Mouse (Mus musculus): ENCODE results near the gene Mast4. TPM values are rescaled to one million over a fixed set of nuclear protein-coding genes. Genes with fewer than 3 reads are reported as not detected.

The Mast4 gene
- polyA plus RNA-seq, 1 experiment from 2014 or later: 45.4 TPM

DNA sequence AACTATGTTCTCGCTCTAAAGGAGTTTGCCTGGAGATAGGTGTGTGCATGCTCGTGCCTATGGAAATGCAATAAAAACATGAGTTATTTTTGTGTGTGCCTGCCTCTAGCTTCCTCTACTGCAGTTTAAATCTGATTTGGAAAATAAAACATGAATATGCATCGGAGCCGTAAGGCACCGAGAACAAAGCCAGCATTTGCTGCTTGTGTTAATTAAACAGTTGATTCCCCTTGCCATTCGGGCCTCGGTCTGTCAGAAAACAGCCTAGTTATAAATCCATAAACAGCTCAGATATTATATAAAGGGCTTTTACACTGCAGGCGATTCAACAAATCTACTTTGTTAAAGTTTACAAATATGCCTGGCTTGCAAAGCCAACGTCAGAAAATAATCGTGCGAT lies 565.8 kb downstream of the Mast4 start:
- no peak for ATAC-seq (replicated peaks; ENCODE audit: insufficient number of reproducible peaks, low FRiP score, low TSS enrichment)
- no peak overlapping the region for H3K4me3 ChIP-seq (ENCODE audit: low read depth, low read length)
- no peaks in the 10 kb centered on the region for H3K4me1 ChIP-seq (ENCODE audit: control insufficient read depth, insufficient read depth, low read length)
- no peak overlapping the region for H3K27ac ChIP-seq (ENCODE audit: low read depth, low read length)
- no peak overlapping the region for H3K9ac ChIP-seq (ENCODE audit: low read depth, low read length)
- H3K4me2 ChIP-seq: no peak overlapping the region
- no peaks in the 10 kb centered on the region for H3K27me3 ChIP-seq (ENCODE audit: control insufficient read depth, insufficient read depth, low read length)
- H3K36me3 ChIP-seq (ENCODE audit: control insufficient read depth, insufficient read depth, low read length): peaks cover 8% of the 10 kb centered on the region; the same call in 1 of the 2 replicates
- H3K9me3 ChIP-seq (replicated peaks; ENCODE audit: control insufficient read depth, low read length): no peaks in the 10 kb centered on the region
- 90% methylated on average over 11 of the region's 11 CpGs for WGBS (ENCODE audit: insufficient replicate concordance)

DNA sequence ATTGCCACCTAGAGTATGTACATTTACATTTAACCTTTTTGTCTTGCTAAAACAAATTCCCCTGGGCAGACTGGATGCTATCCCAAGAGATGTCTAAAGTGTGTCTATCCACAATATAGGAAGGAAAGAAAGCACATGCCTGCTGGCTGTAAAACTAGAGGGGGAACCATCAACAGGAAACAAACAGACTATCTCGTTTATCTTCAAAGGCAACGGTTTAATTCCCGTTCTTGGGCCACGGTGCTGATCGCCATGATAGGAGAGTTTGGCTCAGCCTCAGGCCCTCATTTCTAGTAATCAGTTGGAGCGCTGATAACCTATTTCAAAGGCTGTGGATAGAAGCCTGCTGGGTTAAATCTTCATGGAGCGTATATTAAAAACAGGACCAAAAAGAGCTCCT lies 567.2 kb downstream of the Mast4 start:
- peaks cover 8% of the 10 kb centered on the region; the same call in 1 of the 2 replicates for H3K36me3 ChIP-seq (ENCODE audit: control insufficient read depth, insufficient read depth, low read length)
- no peak for ATAC-seq (replicated peaks; ENCODE audit: insufficient number of reproducible peaks, low FRiP score, low TSS enrichment)
- H3K9me3 ChIP-seq (replicated peaks; ENCODE audit: control insufficient read depth, low read length): no peaks in the 10 kb centered on the region

DNA sequence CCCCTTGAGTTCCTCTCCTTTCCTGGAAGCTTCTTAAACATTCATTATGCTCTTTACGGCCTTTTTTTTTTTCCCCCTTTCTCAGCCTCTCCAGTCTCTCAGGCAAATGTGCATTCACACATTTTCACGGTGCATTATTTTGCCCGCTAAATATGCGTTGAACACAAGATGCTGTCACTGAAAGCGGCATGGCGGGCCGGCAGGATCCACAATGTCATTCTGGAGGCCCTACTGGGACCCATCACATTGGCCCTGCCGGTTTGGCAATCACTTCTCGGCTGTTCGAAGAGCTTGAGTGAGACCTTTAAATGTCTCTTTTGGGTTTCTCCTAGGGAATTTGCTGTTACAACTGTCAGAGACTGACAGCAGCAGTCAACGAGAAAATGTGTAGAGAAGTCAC lies 569.1 kb downstream of the Mast4 start:
- no peak overlapping the region for H3K4me3 ChIP-seq (ENCODE audit: low read depth, low read length)
- H3K27me3 ChIP-seq (ENCODE audit: control insufficient read depth, insufficient read depth, low read length): no peaks in the 10 kb centered on the region
- no peak for ATAC-seq (replicated peaks; ENCODE audit: insufficient number of reproducible peaks, low FRiP score, low TSS enrichment)
- WGBS (ENCODE audit: insufficient replicate concordance): 94% methylated on average over 11 of the region's 11 CpGs
- H3K9me3 ChIP-seq (replicated peaks; ENCODE audit: control insufficient read depth, low read length): no peaks in the 10 kb centered on the region
- H3K9ac ChIP-seq (ENCODE audit: low read depth, low read length): no peak overlapping the region
- H3K4me1 ChIP-seq (ENCODE audit: control insufficient read depth, insufficient read depth, low read length): no peaks in the 10 kb centered on the region
- no peak overlapping the region for H3K27ac ChIP-seq (ENCODE audit: low read depth, low read length)
- H3K36me3 ChIP-seq (ENCODE audit: control insufficient read depth, insufficient read depth, low read length): peaks cover 8% of the 10 kb centered on the region; the same call in 1 of the 2 replicates
- H3K4me2 ChIP-seq: no peak overlapping the region

More for the DNA sequence above, 567.2 kb downstream of the Mast4 start:
- WGBS (ENCODE audit: insufficient replicate concordance): 81% methylated on average over 7 of the region's 7 CpGs
- Histone ChIP-seq H3K27me3 (ENCODE audit: control insufficient read depth, insufficient read depth, low read length) (no peaks in the 10 kb centered on the region), H3K4me2 (no peak overlapping the region), H3K9ac (ENCODE audit: low read depth, low read length) (no peak overlapping the region), H3K27ac (ENCODE audit: low read depth, low read length) (no peak overlapping the region), H3K4me3 (ENCODE audit: low read depth, low read length) (no peak overlapping the region), H3K4me1 (ENCODE audit: control insufficient read depth, insufficient read depth, low read length) (no peaks in the 10 kb centered on the region)

DNA sequence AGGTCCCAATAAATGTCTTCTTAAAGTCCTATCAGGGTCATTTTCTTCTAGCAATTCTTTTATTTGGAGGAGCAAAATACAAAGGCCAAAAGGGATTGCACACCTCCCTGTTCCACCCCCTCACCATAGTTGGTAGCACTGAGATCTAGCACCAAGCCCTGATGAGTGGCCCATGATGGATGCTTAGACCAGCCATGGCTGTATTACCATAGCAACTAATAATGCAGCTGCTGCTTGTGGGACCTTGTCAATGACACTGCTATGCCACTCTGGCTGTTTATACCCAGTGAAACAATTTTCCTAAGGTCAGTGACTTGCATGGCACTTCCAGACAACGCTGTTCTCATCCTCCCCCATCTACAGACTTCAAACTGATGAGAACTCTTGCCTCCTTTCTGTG lies 570.1 kb downstream of the Mast4 start:
- Histone ChIP-seq H3K9me3 (replicated peaks; ENCODE audit: control insufficient read depth, low read length) (no peaks in the 10 kb centered on the region), H3K27me3 (ENCODE audit: control insufficient read depth, insufficient read depth, low read length) (no peaks in the 10 kb centered on the region), H3K4me2 (no peak overlapping the region), H3K4me3 (ENCODE audit: low read depth, low read length) (no peak overlapping the region), H3K36me3 (ENCODE audit: control insufficient read depth, insufficient read depth, low read length) (peaks cover 8% of the 10 kb centered on the region; the same call in 1 of the 2 replicates), H3K9ac (ENCODE audit: low read depth, low read length) (no peak overlapping the region), H3K27ac (ENCODE audit: low read depth, low read length) (no peak overlapping the region), H3K4me1 (ENCODE audit: control insufficient read depth, insufficient read depth, low read length) (no peaks in the 10 kb centered on the region)
- no peak for ATAC-seq (replicated peaks; ENCODE audit: insufficient number of reproducible peaks, low FRiP score, low TSS enrichment)
- 68% methylated on average over 1 of the region's 1 CpGs for WGBS (ENCODE audit: insufficient replicate concordance)

DNA sequence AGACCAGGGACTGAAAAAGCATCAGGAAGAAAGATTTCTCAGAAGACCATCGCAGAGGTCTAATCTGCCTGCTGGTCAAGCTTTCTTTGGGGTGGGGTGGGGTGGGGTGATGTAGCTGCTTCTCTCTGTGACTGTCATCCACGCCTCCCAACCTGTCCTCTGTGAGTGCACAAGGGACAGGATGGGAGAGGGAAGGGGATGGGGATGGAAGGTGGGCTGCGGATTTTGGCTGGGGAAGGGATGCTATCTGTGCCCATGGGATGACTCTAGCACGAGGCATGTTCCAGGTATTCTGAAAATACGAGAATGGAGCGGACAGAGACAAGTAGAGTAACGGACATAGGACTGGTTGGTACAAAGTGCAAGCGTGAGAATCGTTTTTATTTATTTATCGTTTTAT lies 572.1 kb downstream of the Mast4 start:
- Histone ChIP-seq H3K9me3 (replicated peaks; ENCODE audit: control insufficient read depth, low read length) (no peaks in the 10 kb centered on the region), H3K4me3 (ENCODE audit: low read depth, low read length) (no peak overlapping the region), H3K4me1 (ENCODE audit: control insufficient read depth, insufficient read depth, low read length) (0 out of 2 replicates have a peak, but pooled peaks cover 3% of the 10 kb centered on the region), H3K27ac (ENCODE audit: low read depth, low read length) (no peak overlapping the region), H3K4me2 (no peak overlapping the region), H3K36me3 (ENCODE audit: control insufficient read depth, insufficient read depth, low read length) (peaks cover 15% of the 10 kb centered on the region), H3K27me3 (ENCODE audit: control insufficient read depth, insufficient read depth, low read length) (no peaks in the 10 kb centered on the region), H3K9ac (ENCODE audit: low read depth, low read length) (no peak overlapping the region)
- 88% methylated on average over 10 of the region's 10 CpGs for WGBS (ENCODE audit: insufficient replicate concordance)
- ATAC-seq (replicated peaks; ENCODE audit: insufficient number of reproducible peaks, low FRiP score, low TSS enrichment): no peak

DNA sequence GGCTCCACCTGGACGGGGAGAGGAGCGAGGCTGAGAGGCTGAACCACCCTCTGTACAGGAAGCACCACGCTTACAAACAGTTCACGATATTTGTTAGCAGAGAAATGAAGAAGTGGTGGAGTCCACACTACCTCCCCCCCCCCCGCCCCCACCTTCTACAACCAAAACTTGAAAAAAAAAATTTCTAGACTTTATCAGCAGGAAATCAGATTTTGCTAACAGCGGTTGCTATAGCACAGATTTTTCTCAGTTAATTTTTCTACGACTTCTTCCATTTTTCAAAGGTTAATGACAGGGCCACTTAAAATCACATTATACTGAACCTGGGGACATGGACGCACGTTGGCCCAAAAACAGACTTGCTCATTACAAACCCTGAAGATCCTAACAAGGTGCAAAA lies 572.9 kb downstream of the Mast4 start:
- Histone ChIP-seq H3K9me3 (replicated peaks; ENCODE audit: control insufficient read depth, low read length) (no peaks in the 10 kb centered on the region), H3K27me3 (ENCODE audit: control insufficient read depth, insufficient read depth, low read length) (no peaks in the 10 kb centered on the region), H3K4me1 (ENCODE audit: control insufficient read depth, insufficient read depth, low read length) (0 out of 2 replicates have a peak, but pooled peaks cover 3% of the 10 kb centered on the region), H3K27ac (ENCODE audit: low read depth, low read length) (no peak overlapping the region), H3K36me3 (ENCODE audit: control insufficient read depth, insufficient read depth, low read length) (peaks cover 14% of the 10 kb centered on the region), H3K4me2 (no peak overlapping the region), H3K9ac (ENCODE audit: low read depth, low read length) (no peak overlapping the region), H3K4me3 (ENCODE audit: low read depth, low read length) (no peak overlapping the region)
- ATAC-seq (replicated peaks; ENCODE audit: insufficient number of reproducible peaks, low FRiP score, low TSS enrichment): no peak
- 88% methylated on average over 9 of the region's 9 CpGs for WGBS (ENCODE audit: insufficient replicate concordance)

DNA sequence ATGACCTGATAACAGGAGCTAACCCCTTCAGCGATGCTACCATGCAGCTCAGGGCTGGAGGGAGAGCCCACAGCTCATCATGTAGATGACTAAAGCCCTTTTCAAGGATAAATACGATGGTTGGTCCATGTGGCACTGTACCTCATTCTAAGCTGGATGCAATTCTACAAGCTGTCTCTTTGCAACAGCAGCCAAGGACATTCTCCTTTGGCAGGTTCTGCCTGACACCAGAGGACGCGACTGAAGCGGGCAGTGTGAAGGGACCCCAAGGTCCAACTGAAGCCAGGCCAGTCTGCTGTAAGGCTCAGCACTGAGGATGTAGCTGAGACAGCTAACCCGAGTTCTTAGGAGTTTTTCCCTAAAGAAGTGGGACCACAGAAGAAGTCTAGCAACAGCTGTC lies 576.3 kb downstream of the Mast4 start:
- Histone ChIP-seq H3K4me3 (ENCODE audit: low read depth, low read length) (no peak overlapping the region), H3K4me1 (ENCODE audit: control insufficient read depth, insufficient read depth, low read length) (peaks cover 6% of the 10 kb centered on the region; the same call in 1 of the 2 replicates), H3K36me3 (ENCODE audit: control insufficient read depth, insufficient read depth, low read length) (peaks cover 9% of the 10 kb centered on the region), H3K9me3 (replicated peaks; ENCODE audit: control insufficient read depth, low read length) (no peaks in the 10 kb centered on the region), H3K27ac (ENCODE audit: low read depth, low read length) (no peak overlapping the region), H3K9ac (ENCODE audit: low read depth, low read length) (no peak overlapping the region), H3K4me2 (no peak overlapping the region), H3K27me3 (ENCODE audit: control insufficient read depth, insufficient read depth, low read length) (no peaks in the 10 kb centered on the region)
- 88% methylated on average over 6 of the region's 6 CpGs for WGBS (ENCODE audit: insufficient replicate concordance)
- ATAC-seq (replicated peaks; ENCODE audit: insufficient number of reproducible peaks, low FRiP score, low TSS enrichment): no peak

DNA sequence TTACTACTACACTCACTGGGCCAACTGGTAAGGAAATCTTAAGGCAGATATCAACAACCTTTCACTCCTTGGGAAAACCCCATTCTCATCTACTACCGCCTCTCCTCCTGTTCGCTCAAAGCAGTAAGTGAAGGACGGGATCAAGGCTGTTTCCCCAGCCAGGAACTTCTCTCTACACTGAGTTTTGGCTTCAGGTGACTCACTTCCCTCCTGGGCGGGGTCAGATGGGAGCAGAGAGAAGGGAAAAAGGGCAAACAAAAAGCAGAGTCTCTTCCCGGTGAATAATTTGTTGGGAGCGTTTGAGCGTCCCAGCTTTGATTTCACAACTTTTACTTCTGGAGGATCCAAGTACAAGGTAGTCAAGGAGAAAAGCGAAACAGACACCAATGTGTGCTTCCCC lies 578.2 kb downstream of the Mast4 start:
- peaks cover 6% of the 10 kb centered on the region; the same call in 1 of the 2 replicates for H3K4me1 ChIP-seq (ENCODE audit: control insufficient read depth, insufficient read depth, low read length)

DNA sequence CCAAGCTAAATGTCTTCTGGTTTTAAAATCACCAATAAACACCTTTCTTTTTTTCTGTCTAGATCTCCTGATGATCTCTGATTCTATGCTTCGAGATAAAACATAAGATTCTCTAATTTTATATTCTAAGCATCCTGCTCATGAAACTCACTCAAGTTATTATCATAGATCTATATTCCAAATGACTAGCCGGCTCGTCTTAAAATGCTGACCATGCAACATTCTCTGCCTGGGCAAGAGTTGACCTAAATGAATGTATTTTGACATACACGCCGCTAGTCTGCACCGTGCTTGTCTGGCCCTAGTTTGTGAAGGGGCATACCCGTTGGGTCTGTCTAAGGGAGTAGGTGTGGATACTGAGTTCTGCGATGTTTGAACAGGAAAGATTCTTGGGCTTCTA lies 579.2 kb downstream of the Mast4 start:
- WGBS (ENCODE audit: insufficient replicate concordance): 90% methylated on average over 8 of the region's 8 CpGs
- H3K4me2 ChIP-seq: no peak overlapping the region
- H3K9me3 ChIP-seq (replicated peaks; ENCODE audit: control insufficient read depth, low read length): no peaks in the 10 kb centered on the region
- H3K36me3 ChIP-seq (ENCODE audit: control insufficient read depth, insufficient read depth, low read length): peaks cover 17% of the 10 kb centered on the region
- H3K27me3 ChIP-seq (ENCODE audit: control insufficient read depth, insufficient read depth, low read length): no peaks in the 10 kb centered on the region
- H3K9ac ChIP-seq (ENCODE audit: low read depth, low read length): no peak overlapping the region
- no peak for ATAC-seq (replicated peaks; ENCODE audit: insufficient number of reproducible peaks, low FRiP score, low TSS enrichment)
- no peak overlapping the region for H3K4me3 ChIP-seq (ENCODE audit: low read depth, low read length)
- no peak overlapping the region for H3K27ac ChIP-seq (ENCODE audit: low read depth, low read length)
- peaks cover 6% of the 10 kb centered on the region; the same call in 1 of the 2 replicates for H3K4me1 ChIP-seq (ENCODE audit: control insufficient read depth, insufficient read depth, low read length)

More for the DNA sequence above, 578.2 kb downstream of the Mast4 start:
- Histone ChIP-seq H3K9ac (ENCODE audit: low read depth, low read length) (no peak overlapping the region), H3K27me3 (ENCODE audit: control insufficient read depth, insufficient read depth, low read length) (no peaks in the 10 kb centered on the region), H3K9me3 (replicated peaks; ENCODE audit: control insufficient read depth, low read length) (no peaks in the 10 kb centered on the region), H3K27ac (ENCODE audit: low read depth, low read length) (no peak overlapping the region), H3K4me3 (ENCODE audit: low read depth, low read length) (no peak overlapping the region), H3K4me2 (no peak overlapping the region), H3K36me3 (ENCODE audit: control insufficient read depth, insufficient read depth, low read length) (peaks cover 12% of the 10 kb centered on the region)
- 91% methylated on average over 8 of the region's 8 CpGs for WGBS (ENCODE audit: insufficient replicate concordance)
- ATAC-seq (replicated peaks; ENCODE audit: insufficient number of reproducible peaks, low FRiP score, low TSS enrichment): no peak
